Mouse (Mus musculus): Measurements from ENCODE around the gene Ccdc51. TPM values are rescaled to one million over a fixed set of nuclear protein-coding genes. Genes with fewer than 3 reads are reported as not detected.
"Not testable (repeated sequence)": the region's sequence is repeated elsewhere in the genome, so short reads cannot be mapped to it uniquely, and the experiment has no call there.

Ccdc51 gene
- total RNA-seq, 2 experiments from 2014 or later: 7.1 to 7.6 TPM

GRCm38 (mm10) chr9:109124164-109124563 is 41.9 kb downstream of the Ccdc51 start:
- DNase-seq: no peak

- no peak for DNase-seq
Measured at GRCm38 (mm10) chr9:109125043-109125442, 42.8 kb downstream of the Ccdc51 start.

GRCm38 (mm10) chr9:109125481-109125880 is 43.2 kb downstream of the Ccdc51 start:
- no peak for DNase-seq

GRCm38 (mm10) chr9:109127076-109127475 is 44.8 kb downstream of the Ccdc51 start:
- no peak for DNase-seq

- DNase-seq: no peak
Measured at GRCm38 (mm10) chr9:109128211-109128610, 45.9 kb downstream of the Ccdc51 start.

GRCm38 (mm10) chr9:109130076-109130475 is 47.8 kb downstream of the Ccdc51 start:
- DNase-seq: no peak

GRCm38 (mm10) chr9:109140414-109140813 is 58.1 kb downstream of the Ccdc51 start:
- not testable (repeated sequence) for DNase-seq

Other genes with a start within 250 kb of the Ccdc51 start
- gene Slc26a6, start 229.2 kb upstream of the Ccdc51 start, total RNA-seq (2021): 10 to 100 TPM; 10.8 to 12.9 TPM
- gene Tmem89, start 167.9 kb upstream of the Ccdc51 start, total RNA-seq (2021): not detected
- gene Uqcrc1, start 145.9 kb upstream of the Ccdc51 start, total RNA-seq (2021): 100 to 1,000 TPM; 676 to 836 TPM
- 1 to 10 TPM; 5.4 to 6.9 TPM for gene Col7a1, start 128.9 kb upstream of the Ccdc51 start, total RNA-seq (2021)
- gene Ucn2, start 96.5 kb upstream of the Ccdc51 start, total RNA-seq (2021): 1 to 10 TPM in 1 of 2 experiments, under 1 TPM in 1; 0.82 to 1.2 TPM
- 10 to 100 TPM; 26.9 TPM for gene Pfkfb4, start 90.7 kb upstream of the Ccdc51 start, total RNA-seq (2021)
- 10 to 100 TPM; 30.9 to 39.2 TPM for gene Shisa5, start 43.9 kb upstream of the Ccdc51 start, total RNA-seq (2021)
- 10 to 100 TPM; 10.8 to 11.4 TPM for gene Trex1, start 22.8 kb upstream of the Ccdc51 start, total RNA-seq (2021)
- gene Atrip, start 8.4 kb upstream of the Ccdc51 start, total RNA-seq (2021): 10 to 100 TPM in 1 of 2 experiments, 1 to 10 TPM in 1; 7.6 to 11.6 TPM
- 100 to 1,000 TPM; 213 to 219 TPM for gene Tma7, start 94 bp downstream of the Ccdc51 start, total RNA-seq (2021)
- 1 to 10 TPM; 3.5 to 6.2 TPM for gene Plxnb1, start 12.9 kb downstream of the Ccdc51 start, total RNA-seq (2021)
- not detected for gene Fbxw21, start 79.5 kb downstream of the Ccdc51 start, total RNA-seq (2021)
- not detected for gene Fbxw13, start 113.5 kb downstream of the Ccdc51 start, total RNA-seq (2021)
- not detected for gene Fbxw20, start 152.3 kb downstream of the Ccdc51 start, total RNA-seq (2021)
- not detected for gene Fbxw14, start 205.2 kb downstream of the Ccdc51 start, total RNA-seq (2021)